Mouse (Mus musculus): ENCODE measurements around the gene Zfp523.

Gene Zfp523

DNA sequence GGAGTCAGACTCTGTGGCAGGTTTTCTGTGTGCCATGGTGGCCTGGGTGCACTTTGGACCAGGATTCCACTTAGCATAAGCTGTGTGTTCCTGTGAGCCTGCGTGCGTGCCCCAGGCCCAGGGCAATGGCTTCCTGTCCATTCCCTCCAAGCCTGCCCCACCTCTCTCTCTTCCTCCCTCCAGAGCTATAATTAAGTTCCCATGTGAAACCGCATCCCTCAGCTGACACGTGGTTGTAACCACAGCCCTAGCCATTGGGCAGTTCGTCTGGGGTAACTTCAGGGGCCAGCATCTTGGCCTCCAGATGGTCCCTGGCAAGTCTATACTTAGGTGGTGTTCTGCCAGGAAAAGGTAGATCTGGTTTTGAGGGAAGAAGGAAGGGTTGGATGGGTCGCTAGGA lies 70.7 kb downstream of the Zfp523 start:
- DNase-seq = no peak

DNA sequence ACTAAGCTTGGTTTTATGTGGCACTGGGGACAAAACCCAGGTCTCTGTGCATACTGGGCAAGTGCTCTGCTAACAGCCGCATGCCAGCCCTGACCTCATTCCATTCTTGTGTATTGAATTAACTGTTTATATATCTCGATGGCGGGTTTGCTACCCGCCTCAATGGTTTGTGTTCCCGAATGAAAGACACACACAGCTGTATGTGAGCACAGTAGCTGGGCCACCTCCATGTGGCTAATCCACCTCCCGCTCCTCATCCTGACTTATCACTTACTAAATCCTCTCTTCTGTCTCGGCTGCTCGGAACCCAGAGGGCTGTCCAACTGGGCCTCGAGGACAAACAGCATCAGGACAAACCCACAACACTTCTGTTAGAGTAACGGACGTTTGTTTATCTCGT lies 72.1 kb downstream of the Zfp523 start:
- DNase-seq = no peak

DNA sequence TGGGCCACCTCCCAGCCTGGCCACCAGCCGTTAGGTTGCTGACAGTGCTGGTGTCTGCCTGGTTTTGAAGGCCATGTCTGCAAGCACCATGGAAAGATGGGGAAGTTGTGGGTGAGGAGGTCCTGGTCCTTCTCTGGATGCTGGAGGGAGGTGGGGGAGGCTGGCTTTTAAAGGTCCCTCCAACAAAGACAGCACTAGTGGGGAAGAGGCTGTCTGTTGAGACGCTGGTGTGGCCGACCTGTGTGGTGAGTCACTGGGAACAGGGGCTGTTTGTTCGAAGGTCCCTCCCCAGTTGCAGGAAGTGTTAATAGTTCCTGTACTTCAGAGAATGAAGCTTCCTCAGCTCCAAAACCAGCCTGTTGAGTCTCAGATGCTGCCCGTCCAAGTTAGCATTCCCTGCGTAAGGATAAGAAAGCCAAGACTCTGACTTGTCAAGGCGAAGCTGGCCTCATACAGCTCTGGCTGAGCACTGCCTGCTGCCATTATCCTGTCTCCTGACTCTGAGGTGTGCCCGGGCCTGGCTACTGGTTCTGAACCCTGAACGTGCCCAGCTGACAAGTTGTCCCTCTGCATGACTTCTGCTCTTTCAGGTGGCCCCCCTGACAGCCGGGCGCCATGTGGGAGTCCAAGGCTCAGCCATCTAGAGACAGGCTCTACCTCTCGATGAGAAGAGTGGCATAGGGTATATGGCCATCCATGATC lies 74.8 kb downstream of the Zfp523 start:
- no peak for DNase-seq

DNA sequence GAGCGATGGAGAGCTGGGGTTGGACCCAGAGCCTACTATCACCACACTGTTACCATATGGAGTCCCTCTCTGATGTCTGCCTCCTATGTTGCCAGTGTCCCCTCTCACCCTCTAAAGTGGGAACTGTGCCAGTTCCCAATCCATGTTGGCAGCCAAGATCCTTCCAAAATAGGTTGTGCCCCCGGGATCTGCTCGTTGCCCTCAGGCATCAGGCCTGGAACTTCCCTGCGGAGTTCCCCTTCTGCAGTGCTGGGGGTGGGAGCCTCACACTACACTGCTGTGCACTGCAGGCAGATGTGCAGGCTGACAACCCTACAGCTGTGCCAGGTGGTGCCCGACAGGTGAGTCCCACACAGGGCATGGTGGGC lies 75.3 kb downstream of the Zfp523 start:
- no peak for DNase-seq

DNA sequence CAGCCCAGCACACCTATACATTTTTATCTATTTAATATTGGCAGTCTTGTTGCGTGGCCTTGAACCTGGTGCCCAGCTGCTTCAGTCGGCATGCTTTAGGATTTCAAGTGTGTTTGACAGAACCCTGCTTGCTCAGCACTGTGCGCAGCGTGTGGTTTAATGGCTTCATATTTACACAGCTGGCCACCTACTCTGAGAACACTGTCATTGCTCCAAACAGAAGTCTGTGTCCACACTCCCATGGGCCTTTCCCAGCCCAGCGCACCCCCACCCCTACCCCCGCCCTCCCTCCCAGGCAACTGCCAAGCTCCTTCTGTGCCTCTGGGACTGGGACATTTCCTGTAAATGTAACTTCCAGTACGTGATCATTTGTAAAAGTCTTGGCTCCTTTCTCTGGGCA lies 76.3 kb downstream of the Zfp523 start:
- DNase-seq = no peak

DNA sequence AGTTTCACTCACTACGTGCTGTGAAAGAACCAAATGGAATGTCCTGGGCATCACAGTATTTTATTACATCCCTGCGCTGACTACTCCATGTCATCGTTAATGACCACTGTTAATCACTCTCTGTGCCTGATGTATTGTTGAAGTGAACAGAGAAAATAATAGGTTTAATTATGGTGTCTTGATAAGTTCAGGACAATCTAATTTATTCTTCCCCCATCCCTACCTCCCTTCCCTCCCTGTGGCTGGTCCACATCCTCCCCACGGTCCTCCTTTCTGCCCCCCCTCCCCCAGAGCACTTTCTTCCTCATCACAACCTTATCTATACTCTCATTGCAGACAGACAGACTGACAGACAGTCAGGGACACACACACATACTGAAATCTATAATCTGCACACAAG lies 77.9 kb downstream of the Zfp523 start:
- DNase-seq = no peak

All from thymus, postnatal 4 days (tissue).